Mouse (Mus musculus) forebrain, embryonic 15.5 days (tissue): Measurements from ENCODE around the gene Tgfbr1. TPM values are rescaled to one million over a fixed set of nuclear protein-coding genes. Genes with fewer than 3 reads are reported as not detected.

Experiments
- ATAC-seq: fragments of 200-750 bp; cut with Nextera tagmentation; replicated peaks from 2 replicates; pipeline ENCODE4 v1.8.0; 2017; ENCODE audit warnings: mild to moderate bottlenecking, moderate TSS enrichment, moderate library complexity
- H3K27ac ChIP-seq: fragments of 300-500 bp; sonication (generic); replicated peaks from 2 replicates; pipeline ENCODE4 v1.5.1; 2015; ENCODE audit warnings: mild to moderate bottlenecking, inconsistent platforms
- H3K27me3 ChIP-seq: fragments of 300-500 bp; sonication (generic); 2 replicates; pipeline ENCODE4 v1.6.1; 2015; ENCODE audit warnings: inconsistent platforms
- H3K36me3 ChIP-seq: fragments of 300-500 bp; sonication (generic); 2 replicates; pipeline ENCODE4 v1.6.1; 2015; ENCODE audit warnings: mild to moderate bottlenecking, inconsistent platforms
- H3K4me1 ChIP-seq: fragments of 300-500 bp; sonication (generic); 2 replicates; pipeline ENCODE4 v1.6.1; 2015; ENCODE audit warnings: inconsistent platforms
- H3K4me2 ChIP-seq: fragments of 300-500 bp; sonication (generic); replicated peaks from 2 replicates; pipeline ENCODE4 v1.6.1; 2015; ENCODE audit warnings: mild to moderate bottlenecking, inconsistent platforms
- H3K4me3 ChIP-seq: fragments of 300-500 bp; sonication (generic); 2 replicates; pipeline ENCODE4 v1.5.1; 2015; ENCODE audit warnings: mild to moderate bottlenecking, inconsistent platforms
- H3K9ac ChIP-seq: fragments of 300-500 bp; sonication (generic); replicated peaks from 2 replicates; pipeline ENCODE4 v1.6.1; 2015; ENCODE audit warnings: mild to moderate bottlenecking, inconsistent platforms
- H3K9me3 ChIP-seq: fragments of 300-500 bp; sonication (generic); 2 replicates; pipeline ENCODE4 v1.6.1; 2016; ENCODE audit warnings: inconsistent platforms
- WGBS: fragments of 180-500 bp; shearing (Covaris S2); methylation state at CpG from one replicate; pipeline ENCODE4 v1.1.7; 2015; ENCODE audit warnings: mixed read lengths; 5-methylcytosine and 5-hydroxymethylcytosine counted together
- polyA plus RNA-seq: library from polyadenylated mRNA; unstranded; fragments of >200 nt; fragmentation: Nextera tagmentation; extraction: Ambion mirVana; gene quantifications from 2 replicates; pipeline ENCODE4 v1.2.1, GENCODE M21; 2015

The Tgfbr1 gene
- polyA plus RNA-seq, 1 experiment from 2014 or later, result 46.5 TPM

- no peaks in the 10 kb centered on the region for H3K4me1 ChIP-seq
- H3K27me3 ChIP-seq, result no peaks in the 10 kb centered on the region
- no peak overlapping the region for H3K27ac ChIP-seq
- H3K9me3 ChIP-seq, result no peaks in the 10 kb centered on the region
- H3K4me3 ChIP-seq, result no peak overlapping the region
- H3K36me3 ChIP-seq, result no peaks in the 10 kb centered on the region
- no peak for ATAC-seq
- no peak overlapping the region for H3K4me2 ChIP-seq
- no peak overlapping the region for H3K9ac ChIP-seq
- 78% methylated on average over 3 of the region's 3 CpGs for WGBS
These were observed 30.7 kb upstream of the Tgfbr1 start for GRCm38 (mm10) chr4:47322315-47322714.

DNA sequence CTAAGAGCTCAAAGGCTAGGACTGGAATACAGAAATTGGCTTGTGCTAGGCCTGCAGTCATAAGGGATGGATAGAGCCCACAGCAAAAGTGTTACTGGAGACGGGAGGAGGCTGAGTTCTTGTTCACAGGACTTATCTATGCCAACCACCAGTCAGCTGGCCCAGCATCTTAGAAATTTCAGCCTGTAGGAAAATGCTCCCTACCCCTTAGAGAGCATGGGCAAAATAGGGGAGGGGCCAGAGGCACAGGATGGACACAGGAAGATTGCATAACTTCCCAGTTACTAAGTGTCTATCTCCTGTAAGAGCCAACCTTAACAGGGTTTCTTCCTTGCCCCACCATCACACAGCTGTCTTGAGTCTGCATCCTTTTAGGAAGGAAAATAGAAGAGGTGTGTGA, 28.8 kb upstream of the Tgfbr1 start:
- no peaks in the 10 kb centered on the region for H3K27me3 ChIP-seq
- no peak for ATAC-seq
- no peak overlapping the region for H3K4me2 ChIP-seq
- H3K4me3 ChIP-seq, result no peak overlapping the region
- H3K9ac ChIP-seq, result no peak overlapping the region
- H3K4me1 ChIP-seq, result no peaks in the 10 kb centered on the region
- H3K36me3 ChIP-seq, result no peaks in the 10 kb centered on the region
- WGBS, result 67% methylated on average over 1 of the region's 1 CpGs
- H3K9me3 ChIP-seq, result no peaks in the 10 kb centered on the region
- no peak overlapping the region for H3K27ac ChIP-seq

- no peaks in the 10 kb centered on the region for H3K4me1 ChIP-seq
- H3K27ac ChIP-seq, result no peak overlapping the region
- H3K4me2 ChIP-seq, result no peak overlapping the region
- no peaks in the 10 kb centered on the region for H3K36me3 ChIP-seq
- no peaks in the 10 kb centered on the region for H3K27me3 ChIP-seq
- no peak overlapping the region for H3K4me3 ChIP-seq
- WGBS, result 90% methylated on average over 3 of the region's 3 CpGs
- H3K9ac ChIP-seq, result no peak overlapping the region
- H3K9me3 ChIP-seq, result no peaks in the 10 kb centered on the region
- ATAC-seq, result no peak
These were observed 25.2 kb upstream of the Tgfbr1 start for GRCm38 (mm10) chr4:47327782-47328181.

- no peaks in the 10 kb centered on the region for H3K27me3 ChIP-seq
- H3K36me3 ChIP-seq, result no peaks in the 10 kb centered on the region
- no peak for ATAC-seq
- no peak overlapping the region for H3K4me2 ChIP-seq
- H3K9ac ChIP-seq, result no peak overlapping the region
- no peaks in the 10 kb centered on the region for H3K9me3 ChIP-seq
- no peaks in the 10 kb centered on the region for H3K4me1 ChIP-seq
- WGBS, result 26% methylated on average over 1 of the region's 1 CpGs
- no peak overlapping the region for H3K27ac ChIP-seq
- no peak overlapping the region for H3K4me3 ChIP-seq
These were observed 23.7 kb upstream of the Tgfbr1 start for GRCm38 (mm10) chr4:47329285-47329684.

DNA sequence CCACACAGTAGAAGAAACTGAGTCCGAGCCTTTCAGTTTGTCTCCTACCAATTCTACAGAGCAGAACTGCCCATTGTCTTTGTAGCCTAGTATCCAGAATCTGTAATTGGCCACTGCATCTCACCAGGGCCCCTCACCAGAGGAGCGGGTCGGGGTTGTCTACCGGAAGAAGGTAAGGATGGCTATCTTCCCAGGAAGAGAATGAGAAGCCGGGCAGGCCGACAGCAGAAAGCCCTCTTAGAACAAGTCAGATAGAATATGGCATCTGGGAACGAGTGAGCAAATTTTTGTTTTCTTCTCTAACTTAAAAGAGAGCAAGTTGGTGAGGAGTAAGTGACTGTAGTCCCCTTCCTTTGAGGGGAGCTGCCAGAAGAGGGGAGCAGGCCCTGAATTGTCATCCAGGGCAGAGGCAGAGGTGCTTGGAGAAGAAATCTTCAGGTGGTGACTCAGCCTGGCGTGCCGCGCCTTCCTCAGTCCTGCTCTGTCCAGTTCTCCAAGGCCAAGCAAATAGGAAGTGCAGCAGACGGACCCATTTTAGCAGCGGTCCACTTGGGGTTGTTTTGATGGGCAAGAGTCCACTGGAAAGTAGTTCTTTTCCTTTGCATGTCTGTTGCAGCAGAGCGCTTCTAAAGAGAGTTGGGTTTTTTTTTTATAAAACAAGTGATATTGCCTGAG, 22.5 kb upstream of the Tgfbr1 start:
- Histone ChIP-seq H3K4me3 (no peak overlapping the region), H3K4me1 (no peaks in the 10 kb centered on the region), H3K27ac (no peak overlapping the region), H3K9ac (no peak overlapping the region), H3K36me3 (no peaks in the 10 kb centered on the region), H3K9me3 (no peaks in the 10 kb centered on the region), H3K27me3 (no peaks in the 10 kb centered on the region), H3K4me2 (no peak overlapping the region)
- no peak for ATAC-seq
- WGBS, result 97% methylated on average over 13 of the region's 13 CpGs

- ATAC-seq, result no peak; the same call in 1 of the 2 replicates
- 77% methylated on average over 6 of the region's 6 CpGs for WGBS
These were observed 20.1 kb upstream of the Tgfbr1 start for GRCm38 (mm10) chr4:47332812-47333343.

GRCm38 (mm10) chr4:47333541-47333940, 19.5 kb upstream of the Tgfbr1 start:
- no peak overlapping the region for H3K4me3 ChIP-seq
- no peaks in the 10 kb centered on the region for H3K9me3 ChIP-seq
- 94% methylated on average over 3 of the region's 3 CpGs for WGBS
- H3K36me3 ChIP-seq, result no peaks in the 10 kb centered on the region
- no peak overlapping the region for H3K27ac ChIP-seq
- ATAC-seq, result no peak
- H3K27me3 ChIP-seq, result no peaks in the 10 kb centered on the region
- H3K4me1 ChIP-seq, result peaks cover 2% of the 10 kb centered on the region; the same call in 1 of the 2 replicates
- H3K9ac ChIP-seq, result no peak overlapping the region
- no peak overlapping the region for H3K4me2 ChIP-seq

More at GRCm38 (mm10) chr4:47332812-47333343, 20.1 kb upstream of the Tgfbr1 start:
- H3K4me1 ChIP-seq, result no peaks in the 10 kb centered on the region
- H3K9me3 ChIP-seq, result no peaks in the 10 kb centered on the region
- peak overlapping the region; percentile 49 for H3K27ac ChIP-seq
- H3K4me2 ChIP-seq, result no peak overlapping the region
- H3K27me3 ChIP-seq, result no peaks in the 10 kb centered on the region
- no peak overlapping the region for H3K9ac ChIP-seq
- no peaks in the 10 kb centered on the region for H3K36me3 ChIP-seq
- H3K4me3 ChIP-seq, result no peak overlapping the region

- H3K27ac ChIP-seq, result no peak overlapping the region
- 81% methylated on average over 3 of the region's 3 CpGs for WGBS
- H3K9ac ChIP-seq, result no peak overlapping the region
- no peak overlapping the region for H3K4me2 ChIP-seq
- H3K36me3 ChIP-seq, result no peaks in the 10 kb centered on the region
- peaks cover 10% of the 10 kb centered on the region for H3K4me1 ChIP-seq
- no peak overlapping the region for H3K4me3 ChIP-seq
- no peaks in the 10 kb centered on the region for H3K9me3 ChIP-seq
- H3K27me3 ChIP-seq, result no peaks in the 10 kb centered on the region
- no peak for ATAC-seq
These were observed 16.0 kb upstream of the Tgfbr1 start for GRCm38 (mm10) chr4:47336941-47337600.

- ATAC-seq, result no peak
- no peak overlapping the region for H3K4me2 ChIP-seq
- no peaks in the 10 kb centered on the region for H3K27me3 ChIP-seq
- H3K9ac ChIP-seq, result no peak overlapping the region
- H3K4me3 ChIP-seq, result no peak overlapping the region
- no peak overlapping the region for H3K27ac ChIP-seq
- 21% methylated on average over 8 of the region's 8 CpGs for WGBS
- H3K4me1 ChIP-seq, result peaks cover 14% of the 10 kb centered on the region
- no peaks in the 10 kb centered on the region for H3K9me3 ChIP-seq
- H3K36me3 ChIP-seq, result no peaks in the 10 kb centered on the region
These were observed 10.4 kb upstream of the Tgfbr1 start for GRCm38 (mm10) chr4:47342632-47343031.

DNA sequence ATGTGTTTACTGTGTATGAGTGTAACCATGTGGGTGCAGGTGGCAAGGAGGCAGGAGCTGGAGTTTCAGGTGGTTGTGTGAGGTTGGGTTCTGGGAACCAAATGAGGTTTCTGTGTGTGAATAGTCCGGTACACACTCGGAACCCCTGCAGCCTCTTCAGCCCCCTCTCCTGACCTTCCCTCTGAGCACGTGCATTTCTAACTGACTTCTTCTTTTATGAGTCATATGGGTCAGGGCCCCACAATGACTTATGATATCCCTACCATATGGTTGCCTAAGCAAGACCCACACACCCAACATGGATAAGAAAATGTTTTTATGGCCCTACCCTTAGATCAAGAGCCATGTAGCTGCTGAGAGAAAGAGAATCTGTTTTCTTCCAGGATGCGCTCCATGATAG, 6.0 kb upstream of the Tgfbr1 start:
- Histone ChIP-seq H3K36me3 (no peaks in the 10 kb centered on the region), H3K9ac (no peak overlapping the region), H3K4me3 (no peak overlapping the region), H3K27ac (no peak overlapping the region), H3K27me3 (no peaks in the 10 kb centered on the region), H3K9me3 (no peaks in the 10 kb centered on the region), H3K4me2 (no peak overlapping the region), H3K4me1 (peaks cover 8% of the 10 kb centered on the region)
- WGBS, result 77% methylated on average over 4 of the region's 4 CpGs
- ATAC-seq, result no peak

- no peak overlapping the region for H3K4me2 ChIP-seq
- ATAC-seq, result no peak
- peaks cover 17% of the 10 kb centered on the region for H3K4me1 ChIP-seq
- no peak overlapping the region for H3K4me3 ChIP-seq
- no peaks in the 10 kb centered on the region for H3K9me3 ChIP-seq
- WGBS, result 33% methylated on average over 6 of the region's 6 CpGs
- H3K36me3 ChIP-seq, result no peaks in the 10 kb centered on the region
- no peak overlapping the region for H3K27ac ChIP-seq
- no peaks in the 10 kb centered on the region for H3K27me3 ChIP-seq
- no peak overlapping the region for H3K9ac ChIP-seq
These were observed 3.3 kb upstream of the Tgfbr1 start for GRCm38 (mm10) chr4:47349759-47350158.

GRCm38 (mm10) chr4:47351386-47352049, 1.5 kb upstream of the Tgfbr1 start:
- Histone ChIP-seq H3K4me2 (peak overlapping the region; percentile 95), H3K27ac (no peak overlapping the region), H3K9ac (no peak overlapping the region), H3K4me1 (peaks cover 27% of the 10 kb centered on the region), H3K4me3 (peak overlapping the region; percentile 68), H3K27me3 (no peaks in the 10 kb centered on the region), H3K36me3 (no peaks in the 10 kb centered on the region), H3K9me3 (no peaks in the 10 kb centered on the region)
- ATAC-seq, result no peak
- WGBS, result 20% methylated on average over 9 of the region's 9 CpGs
